Mouse (Mus musculus): ENCODE data around the gene Sohlh2. TPM values are rescaled to one million over a fixed set of nuclear protein-coding genes. Genes with fewer than 3 reads are reported as not detected.

Sohlh2 gene
- polyA plus RNA-seq, 1 experiment from 2014 or later, result not detected

- no peaks in the 10 kb centered on the region for H3K9me3 ChIP-seq (replicated peaks; ENCODE audit: control insufficient read depth, low read length)
- H3K27me3 ChIP-seq (ENCODE audit: control insufficient read depth, insufficient read depth, low read length), result no peaks in the 10 kb centered on the region
- no peaks in the 10 kb centered on the region for H3K4me1 ChIP-seq (ENCODE audit: control insufficient read depth, insufficient read depth, low read length)
- H3K9ac ChIP-seq (replicated peaks; ENCODE audit: low read length), result peak overlapping the region; percentile 76
- peak; percentile 93 for DNase-seq (ENCODE audit: low spot score)
- ATAC-seq (replicated peaks; ENCODE audit: insufficient number of reproducible peaks, low FRiP score, low TSS enrichment, low read depth), result peak; percentile 96
- H3K4me2 ChIP-seq (ENCODE audit: low read depth, low read length), result peak overlapping the region; percentile 95
- H3K4me3 ChIP-seq (ENCODE audit: low read depth, low read length), result peak overlapping the region; percentile 67
- peak overlapping the region; percentile 66; the same call in 1 of the 2 replicates for H3K27ac ChIP-seq (replicated peaks; ENCODE audit: low read depth, low read length)
- no peaks in the 10 kb centered on the region for H3K36me3 ChIP-seq (replicated peaks; ENCODE audit: control insufficient read depth, insufficient read depth, low read depth, low read length)
- under 1% methylated on average over 40 of the region's 45 CpGs for WGBS
Observed at GRCm38 (mm10) chr3:55242422-55243055, 60.7 kb downstream of the Sohlh2 start.

GRCm38 (mm10) chr3:55243056-55243471 is 61.2 kb downstream of the Sohlh2 start:
- Histone ChIP-seq H3K4me2 (ENCODE audit: low read depth, low read length) (peak overlapping the region; percentile 95), H3K4me1 (ENCODE audit: control insufficient read depth, insufficient read depth, low read length) (no peaks in the 10 kb centered on the region), H3K27ac (replicated peaks; ENCODE audit: low read depth, low read length) (peak overlapping the region; percentile 66; the same call in 1 of the 2 replicates), H3K36me3 (replicated peaks; ENCODE audit: control insufficient read depth, insufficient read depth, low read depth, low read length) (no peaks in the 10 kb centered on the region), H3K27me3 (ENCODE audit: control insufficient read depth, insufficient read depth, low read length) (no peaks in the 10 kb centered on the region), H3K9me3 (replicated peaks; ENCODE audit: control insufficient read depth, low read length) (no peaks in the 10 kb centered on the region), H3K9ac (replicated peaks; ENCODE audit: low read length) (peak overlapping the region; percentile 76), H3K4me3 (ENCODE audit: low read depth, low read length) (peak overlapping the region; percentile 67)
- peak; percentile 32 for DNase-seq (ENCODE audit: low spot score)
- 1% methylated on average over 8 of the region's 8 CpGs for WGBS
- peak; percentile 73 for ATAC-seq (replicated peaks; ENCODE audit: insufficient number of reproducible peaks, low FRiP score, low TSS enrichment, low read depth)

- WGBS, result 62% methylated on average over 6 of the region's 6 CpGs
- no peak overlapping the region for H3K9ac ChIP-seq (replicated peaks; ENCODE audit: low read length)
Observed at GRCm38 (mm10) chr3:55244087-55244486, 62.3 kb downstream of the Sohlh2 start.

DNA sequence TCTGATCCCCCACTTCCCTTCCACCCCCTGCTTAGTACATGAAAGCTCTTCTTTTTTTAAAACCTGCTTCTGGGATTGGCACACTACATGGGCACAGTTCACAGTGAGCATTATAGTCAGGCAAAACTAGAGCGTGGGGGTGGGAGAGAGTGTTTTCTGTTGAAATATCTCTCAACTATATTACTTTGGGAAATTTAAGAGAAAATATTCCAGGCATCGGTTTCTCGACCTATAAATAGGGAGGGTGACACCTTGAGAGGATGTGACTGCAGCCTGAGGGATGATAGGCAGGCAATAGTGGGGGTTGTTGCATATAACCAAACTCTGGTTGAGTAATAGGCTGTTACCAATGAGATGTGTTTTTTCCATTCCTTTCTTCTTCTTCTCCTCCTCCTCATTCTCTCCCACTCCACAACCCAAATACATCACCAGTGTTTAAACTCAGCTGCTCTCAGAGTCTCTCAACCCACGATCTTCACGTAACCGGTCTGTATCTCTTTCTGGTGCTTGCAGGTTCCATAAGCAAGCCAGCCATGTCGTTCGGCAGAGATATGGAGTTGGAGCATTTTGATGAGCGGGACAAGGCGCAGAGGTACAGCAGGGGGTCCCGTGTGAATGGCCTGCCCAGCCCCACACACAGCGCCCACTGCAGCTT is 64.9 kb downstream of the Sohlh2 start:
- no peak overlapping the region for H3K27ac ChIP-seq (replicated peaks; ENCODE audit: low read depth, low read length)

More at GRCm38 (mm10) chr3:55244087-55244486, 62.3 kb downstream of the Sohlh2 start:
- H3K36me3 ChIP-seq (replicated peaks; ENCODE audit: control insufficient read depth, insufficient read depth, low read depth, low read length), result no peaks in the 10 kb centered on the region
- no peaks in the 10 kb centered on the region for H3K4me1 ChIP-seq (ENCODE audit: control insufficient read depth, insufficient read depth, low read length)
- no peaks in the 10 kb centered on the region for H3K9me3 ChIP-seq (replicated peaks; ENCODE audit: control insufficient read depth, low read length)
- H3K27me3 ChIP-seq (ENCODE audit: control insufficient read depth, insufficient read depth, low read length), result no peaks in the 10 kb centered on the region
- no peak overlapping the region for H3K4me2 ChIP-seq (ENCODE audit: low read depth, low read length)
- ATAC-seq (replicated peaks; ENCODE audit: insufficient number of reproducible peaks, low FRiP score, low TSS enrichment, low read depth) (no peak), DNase-seq (ENCODE audit: low spot score) (peak; percentile 14)
- no peak overlapping the region for H3K4me3 ChIP-seq (ENCODE audit: low read depth, low read length)
- no peak overlapping the region for H3K27ac ChIP-seq (replicated peaks; ENCODE audit: low read depth, low read length)

DNA sequence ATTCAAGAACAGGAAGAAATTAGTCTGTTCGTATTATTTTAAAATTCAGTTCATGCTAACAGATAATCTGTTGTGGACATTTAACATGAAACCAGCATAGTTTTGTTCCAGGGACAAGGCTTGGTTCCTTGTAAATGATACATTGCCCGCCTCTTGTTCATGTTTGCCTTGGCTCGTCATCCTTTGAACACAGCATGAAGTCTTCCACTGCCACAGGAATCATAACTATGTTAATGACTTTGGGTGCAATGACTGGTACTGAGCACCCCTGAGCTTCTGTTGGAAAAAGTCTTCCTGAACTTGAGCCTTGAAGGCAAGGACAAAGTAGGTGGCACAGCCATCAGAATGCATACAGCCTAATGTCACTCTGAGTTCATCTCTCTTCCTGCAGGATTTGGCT is 66.2 kb downstream of the Sohlh2 start:
- no peaks in the 10 kb centered on the region for H3K27me3 ChIP-seq (ENCODE audit: control insufficient read depth, insufficient read depth, low read length)
- WGBS, result 90% methylated on average over 3 of the region's 3 CpGs
- H3K4me2 ChIP-seq (ENCODE audit: low read depth, low read length), result no peak overlapping the region
- no peaks in the 10 kb centered on the region for H3K4me1 ChIP-seq (ENCODE audit: control insufficient read depth, insufficient read depth, low read length)
- DNase-seq (ENCODE audit: low spot score) (no peak), ATAC-seq (replicated peaks; ENCODE audit: insufficient number of reproducible peaks, low FRiP score, low TSS enrichment, low read depth) (no peak)
- H3K9ac ChIP-seq (replicated peaks; ENCODE audit: low read length), result no peak overlapping the region
- H3K4me3 ChIP-seq (ENCODE audit: low read depth, low read length), result no peak overlapping the region
- H3K9me3 ChIP-seq (replicated peaks; ENCODE audit: control insufficient read depth, low read length), result no peaks in the 10 kb centered on the region
- H3K36me3 ChIP-seq (replicated peaks; ENCODE audit: control insufficient read depth, insufficient read depth, low read depth, low read length), result no peaks in the 10 kb centered on the region
- H3K27ac ChIP-seq (replicated peaks; ENCODE audit: low read depth, low read length), result no peak overlapping the region

More for the DNA sequence above, 64.9 kb downstream of the Sohlh2 start:
- no peak overlapping the region for H3K9ac ChIP-seq (replicated peaks; ENCODE audit: low read length)
- no peaks in the 10 kb centered on the region for H3K4me1 ChIP-seq (ENCODE audit: control insufficient read depth, insufficient read depth, low read length)
- WGBS, result 91% methylated on average over 12 of the region's 12 CpGs
- no peaks in the 10 kb centered on the region for H3K36me3 ChIP-seq (replicated peaks; ENCODE audit: control insufficient read depth, insufficient read depth, low read depth, low read length)
- no peak overlapping the region for H3K4me2 ChIP-seq (ENCODE audit: low read depth, low read length)
- ATAC-seq (replicated peaks; ENCODE audit: insufficient number of reproducible peaks, low FRiP score, low TSS enrichment, low read depth), result no peak
- DNase-seq (ENCODE audit: low spot score), result no peak
- H3K27me3 ChIP-seq (ENCODE audit: control insufficient read depth, insufficient read depth, low read length), result no peaks in the 10 kb centered on the region
- H3K4me3 ChIP-seq (ENCODE audit: low read depth, low read length), result no peak overlapping the region
- no peaks in the 10 kb centered on the region for H3K9me3 ChIP-seq (replicated peaks; ENCODE audit: control insufficient read depth, low read length)

DNA sequence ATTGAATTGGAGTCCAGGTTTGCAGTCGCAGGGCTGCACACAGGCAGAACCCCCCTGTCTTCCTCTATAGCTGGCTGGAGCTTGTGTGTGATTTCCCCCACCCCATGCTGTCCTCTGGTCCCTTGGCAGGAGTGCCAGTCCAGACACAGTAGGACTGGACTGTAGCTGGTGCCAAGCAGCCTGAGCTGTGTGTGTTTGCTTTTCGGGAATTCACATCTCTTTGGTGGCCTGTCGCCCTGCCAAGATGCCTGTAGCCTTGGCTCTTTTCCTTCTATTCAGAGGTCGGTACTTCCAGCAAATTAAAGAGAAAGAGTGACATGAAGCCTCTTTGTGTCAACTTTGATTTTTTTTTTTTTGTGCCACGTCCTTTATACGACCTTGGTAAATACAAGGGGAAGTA is 66.7 kb downstream of the Sohlh2 start:
- H3K27me3 ChIP-seq (ENCODE audit: control insufficient read depth, insufficient read depth, low read length), result no peaks in the 10 kb centered on the region
- no peak overlapping the region for H3K27ac ChIP-seq (replicated peaks; ENCODE audit: low read depth, low read length)
- H3K9me3 ChIP-seq (replicated peaks; ENCODE audit: control insufficient read depth, low read length), result no peaks in the 10 kb centered on the region
- no peak overlapping the region for H3K4me2 ChIP-seq (ENCODE audit: low read depth, low read length)
- ATAC-seq (replicated peaks; ENCODE audit: insufficient number of reproducible peaks, low FRiP score, low TSS enrichment, low read depth) (no peak), DNase-seq (ENCODE audit: low spot score) (no peak)
- no peaks in the 10 kb centered on the region for H3K36me3 ChIP-seq (replicated peaks; ENCODE audit: control insufficient read depth, insufficient read depth, low read depth, low read length)
- no peak overlapping the region for H3K9ac ChIP-seq (replicated peaks; ENCODE audit: low read length)
- WGBS, result 89% methylated on average over 6 of the region's 6 CpGs
- H3K4me3 ChIP-seq (ENCODE audit: low read depth, low read length), result no peak overlapping the region
- H3K4me1 ChIP-seq (ENCODE audit: control insufficient read depth, insufficient read depth, low read length), result no peaks in the 10 kb centered on the region

DNA sequence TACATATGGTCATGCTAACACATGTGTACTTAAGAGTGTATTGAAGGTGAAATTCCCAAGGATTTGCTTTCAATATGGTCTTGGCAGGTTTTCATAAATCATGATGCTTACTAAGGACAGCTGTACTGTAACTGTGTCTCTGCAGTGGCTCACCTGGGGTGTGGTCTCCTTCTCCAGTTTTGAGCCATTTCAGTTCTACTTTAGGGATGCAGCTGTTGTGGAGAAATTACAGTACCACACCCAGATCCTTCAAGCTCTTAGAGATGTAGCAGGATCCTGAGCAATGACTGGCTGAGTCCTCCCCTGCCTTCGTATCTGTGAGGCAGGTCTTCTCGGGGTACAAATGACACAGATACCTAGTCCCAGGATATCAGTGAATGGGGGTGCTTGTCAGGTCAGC is 68.8 kb downstream of the Sohlh2 start:
- Histone ChIP-seq H3K27ac (replicated peaks; ENCODE audit: low read depth, low read length) (no peak overlapping the region), H3K9ac (replicated peaks; ENCODE audit: low read length) (no peak overlapping the region), H3K9me3 (replicated peaks; ENCODE audit: control insufficient read depth, low read length) (no peaks in the 10 kb centered on the region), H3K36me3 (replicated peaks; ENCODE audit: control insufficient read depth, insufficient read depth, low read depth, low read length) (no peaks in the 10 kb centered on the region), H3K4me2 (ENCODE audit: low read depth, low read length) (no peak overlapping the region), H3K27me3 (ENCODE audit: control insufficient read depth, insufficient read depth, low read length) (no peaks in the 10 kb centered on the region), H3K4me3 (ENCODE audit: low read depth, low read length) (no peak overlapping the region), H3K4me1 (ENCODE audit: control insufficient read depth, insufficient read depth, low read length) (no peaks in the 10 kb centered on the region)
- no peak for DNase-seq (ENCODE audit: low spot score)
- ATAC-seq (replicated peaks; ENCODE audit: insufficient number of reproducible peaks, low FRiP score, low TSS enrichment, low read depth), result no peak
- 93% methylated on average over 2 of the region's 2 CpGs for WGBS
